Mouse (Mus musculus) megakaryocyte, embryonic 14.5 days (primary cell): Measurements from ENCODE around the gene Tspan17. TPM values are rescaled to one million over a fixed set of nuclear protein-coding genes. Genes with fewer than 3 reads are reported as not detected.

Experiments
- H3K27me3 ChIP-seq: replicated peaks from 2 replicates; pipeline ENCODE3; 2012; ENCODE audit warnings: inconsistent platforms
- H3K36me3 ChIP-seq: replicated peaks from 2 replicates; pipeline ENCODE3; 2012; ENCODE audit warnings: low read length, inconsistent platforms, mixed read lengths
- H3K4me1 ChIP-seq: 2 replicates; pipeline ENCODE4 v1.6.1; 2012; ENCODE audit warnings: inconsistent platforms
- H3K4me3 ChIP-seq: replicated peaks from 2 replicates; pipeline ENCODE3; 2012; ENCODE audit warnings: moderate library complexity, mild to moderate bottlenecking, inconsistent platforms
- H3K9me3 ChIP-seq: 2 replicates; pipeline ENCODE4 v1.6.1; 2012; ENCODE audit warnings: inconsistent platforms
- FLI1 ChIP-seq: IDR thresholded peaks from 2 replicates; pipeline ENCODE4 v1.6.1; 2012; ENCODE audit warnings: low read length, inconsistent platforms, mixed read lengths
- GATA1 ChIP-seq: IDR thresholded peaks from 3 replicates; pipeline ENCODE4 v1.6.1; 2012; ENCODE audit warnings: mixed read lengths, low read length, inconsistent platforms, borderline replicate concordance
- polyA plus RNA-seq: library from polyadenylated mRNA; stranded (reverse); fragments of >175 nt; gene quantifications from 2 replicates; pipeline ENCODE4 v1.2.3, GENCODE M21; 2012; ENCODE audit warnings: low replicate concordance; ENCODE audit not compliant: insufficient read depth

Gene Tspan17
- polyA plus RNA-seq, result 4.5 and 8.0 TPM in 2 replicates

- peaks cover 68% of the 10 kb centered on the region for H3K27me3 ChIP-seq
- no peak for TF ChIP-seq FLI1
- no peak for TF ChIP-seq GATA1
Observed at GRCm38 (mm10) chr13:54788740-54789560, at the start of gene Tspan17. TSS of gene Tspan17 (plus strand) at chr13:54789377.

DNA sequence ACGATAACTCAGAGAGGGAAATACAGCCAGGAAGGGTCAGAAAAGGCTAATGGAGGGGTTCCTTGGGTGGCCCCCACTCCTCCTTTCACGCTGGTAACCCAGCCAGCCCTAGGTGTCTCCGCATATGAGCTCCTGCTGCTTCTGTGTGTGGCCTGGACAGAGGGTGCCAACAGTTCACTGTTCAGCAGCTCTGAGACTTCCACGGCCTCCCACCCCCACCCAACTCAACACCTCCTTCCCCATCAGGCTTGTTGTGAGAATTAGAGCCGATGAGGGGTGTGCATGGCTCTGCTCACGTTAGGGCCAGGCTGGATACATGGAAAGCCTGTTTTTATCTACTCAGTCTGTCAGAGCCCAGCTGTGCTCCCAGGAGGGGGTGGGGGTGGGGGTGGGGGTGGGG, 43.1 kb upstream of the Tspan17 start:
- H3K9me3 ChIP-seq, result peaks cover 12% of the 10 kb centered on the region
- H3K27me3 ChIP-seq, result peaks cover 79% of the 10 kb centered on the region
- no peak overlapping the region for H3K4me3 ChIP-seq
- peaks cover 11% of the 10 kb centered on the region for H3K4me1 ChIP-seq
- no peaks in the 10 kb centered on the region for H3K36me3 ChIP-seq
- TF ChIP-seq FLI1, result no peak
- TF ChIP-seq GATA1, result no peak

More at GRCm38 (mm10) chr13:54788740-54789560, at the start of gene Tspan17:
- peak within 1 kb of the TSS; percentile 91 for H3K4me3 ChIP-seq
- no peaks in the 10 kb centered on the region for H3K36me3 ChIP-seq
- H3K4me1 ChIP-seq, result peaks cover 20% of the 10 kb centered on the region
- H3K9me3 ChIP-seq, result peaks cover 14% of the 10 kb centered on the region

- TF ChIP-seq GATA1, result no peak
- H3K27me3 ChIP-seq, result peaks cover 80% of the 10 kb centered on the region
- peaks cover 20% of the 10 kb centered on the region for H3K9me3 ChIP-seq
- no peak overlapping the region for H3K4me3 ChIP-seq
- H3K36me3 ChIP-seq, result no peaks in the 10 kb centered on the region
- peaks cover 11% of the 10 kb centered on the region for H3K4me1 ChIP-seq
Observed at GRCm38 (mm10) chr13:54746896-54747295, 42.3 kb upstream of the Tspan17 start.

- H3K9me3 ChIP-seq, result peaks cover 22% of the 10 kb centered on the region
- peaks cover 81% of the 10 kb centered on the region for H3K27me3 ChIP-seq
- no peak for TF ChIP-seq GATA1
- TF ChIP-seq FLI1, result no peak
- no peak overlapping the region for H3K4me3 ChIP-seq
- peaks cover 11% of the 10 kb centered on the region for H3K4me1 ChIP-seq
- H3K36me3 ChIP-seq, result no peaks in the 10 kb centered on the region
Observed at GRCm38 (mm10) chr13:54748190-54748589, 41.0 kb upstream of the Tspan17 start.

DNA sequence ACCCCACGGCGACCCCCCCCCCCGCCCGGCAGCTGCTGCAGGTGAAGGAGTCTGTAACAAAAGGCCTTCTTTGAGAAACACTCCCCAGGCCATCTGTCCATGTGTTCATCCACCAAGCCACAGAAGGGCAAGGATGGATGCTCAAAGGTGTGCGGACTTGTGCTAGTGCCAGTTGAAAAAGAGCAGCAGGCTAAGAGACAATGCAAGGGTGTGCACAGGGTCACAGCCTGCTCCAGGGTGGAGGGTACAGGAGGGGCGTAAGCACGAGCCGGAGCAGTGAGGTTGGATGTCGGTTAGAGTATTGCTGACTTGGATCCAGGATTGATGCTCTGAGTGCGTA, 40.5 kb upstream of the Tspan17 start:
- Histone ChIP-seq H3K9me3 (peaks cover 22% of the 10 kb centered on the region), H3K4me3 (no peak overlapping the region), H3K27me3 (peaks cover 84% of the 10 kb centered on the region), H3K4me1 (peaks cover 11% of the 10 kb centered on the region), H3K36me3 (no peaks in the 10 kb centered on the region)
- no peak for TF ChIP-seq GATA1
- TF ChIP-seq FLI1, result no peak

GRCm38 (mm10) chr13:54749061-54749863, 39.9 kb upstream of the Tspan17 start:
- peaks cover 22% of the 10 kb centered on the region for H3K9me3 ChIP-seq
- H3K4me3 ChIP-seq, result peak overlapping the region; percentile 80
- no peaks in the 10 kb centered on the region for H3K36me3 ChIP-seq
- TF ChIP-seq GATA1 (no peak), FLI1 (no peak)
- H3K27me3 ChIP-seq, result peaks cover 88% of the 10 kb centered on the region
- H3K4me1 ChIP-seq, result peaks cover 11% of the 10 kb centered on the region

- Histone ChIP-seq H3K9me3 (peaks cover 22% of the 10 kb centered on the region), H3K36me3 (no peaks in the 10 kb centered on the region), H3K4me1 (peaks cover 8% of the 10 kb centered on the region), H3K4me3 (peak within 1 kb of the TSS; percentile 80), H3K27me3 (peaks cover 86% of the 10 kb centered on the region)
- TF ChIP-seq FLI1 (no peak), GATA1 (no peak)
Observed at GRCm38 (mm10) chr13:54749864-54750411, 39.2 kb upstream of the Tspan17 start, which contains the start of gene Gprin1. TSS of gene Gprin1 (minus strand) at chr13:54749874.

DNA sequence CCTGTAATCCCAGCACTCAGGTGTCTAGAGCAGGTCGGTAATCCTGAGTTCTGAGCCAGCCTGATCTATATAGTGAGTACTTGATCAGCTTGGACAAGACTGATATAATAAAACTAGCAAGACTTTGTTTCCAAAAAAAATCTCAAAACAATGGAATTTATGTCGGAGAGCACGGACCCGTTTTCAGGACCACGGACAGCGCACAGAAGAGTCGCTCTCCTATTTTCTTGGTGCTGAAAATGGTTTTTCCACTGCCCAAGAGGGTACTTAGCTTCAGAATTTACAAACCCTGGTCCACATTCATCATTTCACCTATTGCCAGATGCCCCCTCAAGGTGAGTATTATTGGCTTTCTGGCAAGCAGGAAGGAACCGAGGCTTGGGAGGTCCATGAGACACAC, 38.5 kb upstream of the Tspan17 start:
- Histone ChIP-seq H3K36me3 (no peaks in the 10 kb centered on the region), H3K4me1 (peaks cover 8% of the 10 kb centered on the region), H3K27me3 (peaks cover 85% of the 10 kb centered on the region), H3K4me3 (no peak overlapping the region), H3K9me3 (peaks cover 22% of the 10 kb centered on the region)
- TF ChIP-seq FLI1, result no peak

DNA sequence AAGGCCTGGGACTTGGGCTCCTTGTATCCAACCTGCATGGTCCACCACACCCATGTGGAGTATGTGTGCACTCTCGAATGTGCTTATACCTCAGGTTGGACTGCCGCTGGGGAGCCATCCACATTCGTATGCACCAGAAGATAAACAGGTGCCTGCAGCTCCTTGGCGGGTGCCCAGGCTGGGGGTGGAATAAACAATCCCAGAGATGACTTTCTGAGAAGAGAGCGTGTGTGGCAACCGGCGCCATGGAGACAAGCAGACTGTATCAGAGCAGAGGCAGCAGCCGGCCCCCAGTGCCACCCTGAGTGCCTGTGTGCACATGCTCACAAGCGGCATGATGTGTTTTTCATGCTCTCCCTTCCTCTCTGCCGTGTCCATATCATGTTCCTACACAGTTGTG, 36.5 kb upstream of the Tspan17 start:
- H3K4me1 ChIP-seq, result peaks cover 8% of the 10 kb centered on the region
- H3K36me3 ChIP-seq, result no peaks in the 10 kb centered on the region
- peaks cover 87% of the 10 kb centered on the region for H3K27me3 ChIP-seq
- H3K9me3 ChIP-seq, result peaks cover 22% of the 10 kb centered on the region
- no peak for TF ChIP-seq FLI1
- no peak for TF ChIP-seq GATA1
- H3K4me3 ChIP-seq, result no peak overlapping the region
